Mouse (Mus musculus) layer of hippocampus, postnatal 36 days (tissue): ENCODE measurements around the gene Ccdc58. TPM values are rescaled to one million over a fixed set of nuclear protein-coding genes. Genes with fewer than 3 reads are reported as not detected.
"Not testable (repeated sequence)": the region's sequence is repeated elsewhere in the genome, so short reads cannot be mapped to it uniquely, and the experiment has no call there.

Experiments
- DNase-seq, 2 experiments: peaks; one replicate each; pipeline ENCODE4 v3.0.0; 2022
- total RNA-seq, 2 experiments: library from RNA; stranded (reverse); gene quantifications; 2 replicates each; pipeline ENCODE4 v1.2.3; 2021

Gene Ccdc58
- total RNA-seq, 2 experiments from 2014 or later = 21.3 to 23.9 TPM

- DNase-seq = no peak
Measured at GRCm38 (mm10) chr16:36079916-36080315, 8.4 kb downstream of the Ccdc58 start.

- no peak for DNase-seq
Measured at GRCm38 (mm10) chr16:36087846-36088245, 16.4 kb downstream of the Ccdc58 start.

DNA sequence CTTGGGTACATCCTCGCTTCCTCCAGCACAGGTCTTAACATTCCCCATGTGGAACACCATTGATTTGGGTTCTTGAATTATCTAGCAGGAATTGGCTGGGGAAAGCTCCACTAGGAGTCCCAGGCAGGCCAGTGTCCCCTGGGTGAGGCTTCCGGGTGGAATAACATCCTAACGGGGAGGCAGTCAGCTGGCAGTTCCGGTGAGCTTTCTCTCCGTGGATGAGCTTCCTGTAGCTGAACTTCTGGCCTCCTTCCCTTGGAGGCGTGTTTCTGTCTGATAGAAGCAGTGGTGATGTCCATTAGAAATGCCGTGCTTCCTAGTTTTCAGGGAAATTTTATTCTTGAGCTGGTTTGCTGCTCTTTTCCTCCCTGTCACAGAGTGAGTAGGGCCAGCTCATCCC, 17.6 kb downstream of the Ccdc58 start:
- DNase-seq = no peak

DNA sequence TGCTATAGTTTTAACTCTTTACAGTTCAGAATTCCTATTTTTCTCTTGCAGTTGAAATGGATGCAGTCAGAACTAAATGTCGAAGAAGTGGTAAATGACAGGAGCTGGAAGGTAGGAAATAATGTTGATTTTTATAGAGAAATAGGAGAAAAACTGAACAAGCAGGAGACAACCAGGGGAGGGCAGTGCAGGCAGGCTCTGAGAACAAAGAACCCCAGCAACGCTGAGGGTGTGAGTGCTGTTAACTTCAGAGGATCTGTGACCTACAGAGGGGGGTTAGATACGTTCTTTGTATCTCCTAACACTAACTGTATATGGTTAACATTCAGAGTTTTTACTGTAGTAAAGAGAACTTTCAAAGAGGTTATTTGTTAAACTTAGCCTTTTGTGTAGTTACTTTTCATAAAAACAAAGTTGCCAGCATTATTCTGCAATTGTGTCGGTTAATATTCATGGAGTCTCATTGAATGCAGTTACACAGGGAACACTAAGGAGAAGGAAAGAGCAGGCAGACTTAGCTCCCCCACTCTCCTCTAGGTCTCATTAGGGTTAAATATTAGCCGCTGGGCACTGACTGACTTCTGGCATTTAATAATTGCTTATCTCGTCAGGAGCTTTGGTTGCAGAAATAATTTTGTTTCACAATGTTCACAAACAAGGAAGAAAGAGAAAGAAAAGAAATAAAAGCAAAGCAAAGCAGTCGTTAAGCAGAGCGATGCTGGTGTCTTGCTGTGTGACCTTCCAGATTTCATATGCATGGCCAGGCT, 18.5 kb downstream of the Ccdc58 start:
- DNase-seq = no peak

- DNase-seq = no peak
Measured at GRCm38 (mm10) chr16:36090785-36091509, 19.5 kb downstream of the Ccdc58 start.

DNA sequence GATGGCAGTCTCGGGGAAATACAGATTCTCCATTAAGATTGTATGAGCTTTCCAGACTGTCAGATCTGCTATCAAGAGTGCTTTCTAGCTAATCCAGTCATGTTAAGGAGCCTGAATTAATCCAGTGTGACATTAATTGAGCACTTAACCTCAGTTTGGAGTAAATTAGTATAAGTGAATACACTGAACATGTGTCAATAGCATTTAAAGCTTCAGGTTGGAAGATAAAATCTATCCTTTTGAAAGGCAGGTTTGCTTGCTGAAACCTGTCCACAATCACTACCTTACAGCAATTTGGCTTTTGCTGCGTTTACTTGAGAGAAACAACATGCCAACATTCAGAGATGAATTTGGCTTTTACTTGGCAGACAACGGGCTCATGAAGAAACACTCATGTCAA, 22.6 kb downstream of the Ccdc58 start:
- no peak for DNase-seq

DNA sequence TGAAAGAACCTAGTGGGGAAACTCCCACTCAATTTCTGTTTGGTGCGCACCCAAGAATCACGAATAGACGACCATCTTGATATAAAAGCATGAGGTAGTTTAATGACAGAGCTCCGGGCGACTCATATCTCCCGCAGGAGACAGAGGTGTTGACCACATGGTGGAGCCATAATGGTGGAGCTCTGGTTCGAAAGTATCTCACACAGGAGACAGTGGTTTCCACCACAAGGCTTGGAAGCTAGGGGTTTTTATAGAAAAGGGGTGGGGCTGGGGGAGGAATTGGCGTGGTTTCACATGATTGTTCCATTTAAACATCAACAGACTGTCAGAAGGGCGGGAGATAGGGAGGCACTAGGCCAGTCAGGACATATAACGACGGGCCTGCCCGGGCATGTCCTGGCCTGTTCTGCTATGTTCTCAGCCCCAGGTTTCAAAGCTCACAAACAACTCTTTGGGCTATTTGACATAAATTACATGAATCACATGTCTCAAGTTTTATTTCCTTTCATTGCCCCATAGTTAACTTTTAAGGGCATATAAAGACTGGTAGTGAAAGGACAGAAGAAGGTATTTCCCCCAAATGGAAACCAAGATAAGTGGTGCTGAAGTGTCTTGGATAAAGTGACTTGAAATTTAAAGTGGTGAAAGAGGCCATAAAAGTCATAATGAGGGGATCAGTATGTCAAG, 26.5 kb downstream of the Ccdc58 start:
- not testable (repeated sequence) for DNase-seq

GRCm38 (mm10) chr16:36101526-36101925, 30.0 kb downstream of the Ccdc58 start:
- no peak for DNase-seq

DNA sequence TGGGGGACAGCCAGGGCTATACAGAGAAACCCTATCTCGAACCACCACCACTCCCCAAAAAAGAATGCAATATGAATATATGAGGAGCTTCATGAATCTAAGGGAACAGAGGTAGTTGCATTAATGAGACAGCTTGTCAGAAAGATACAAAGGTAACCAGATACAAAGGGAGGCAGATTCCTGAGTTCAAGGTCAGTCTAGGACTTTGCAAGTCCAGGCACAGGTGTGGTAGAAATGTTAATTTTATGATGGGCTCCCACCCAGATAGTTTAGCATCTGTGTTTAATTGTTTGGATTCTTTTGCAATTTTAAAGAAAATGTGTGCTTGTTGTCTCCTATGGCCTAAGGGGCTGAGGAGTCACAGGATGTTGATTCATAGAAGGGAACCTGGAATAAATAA, 30.7 kb downstream of the Ccdc58 start:
- DNase-seq = no peak

DNA sequence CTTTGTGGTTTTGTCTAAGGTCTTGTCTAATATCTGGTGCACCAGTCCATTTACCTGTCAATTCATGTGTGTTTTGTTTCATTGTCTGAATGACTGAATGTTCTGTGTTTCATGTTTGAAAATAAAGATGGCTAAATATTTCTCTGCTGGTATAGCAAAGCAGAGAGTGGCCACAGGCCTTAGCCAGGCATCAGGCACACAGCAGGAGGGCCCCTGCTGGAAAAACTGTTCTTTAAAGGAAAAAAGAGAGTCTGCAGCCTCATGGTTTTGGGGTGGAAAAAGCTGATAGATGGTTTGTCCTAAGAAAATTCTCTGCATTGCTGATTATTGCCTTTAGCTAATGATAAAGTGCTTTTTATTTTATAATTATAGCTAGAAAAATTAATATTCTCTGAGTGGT, 40.0 kb downstream of the Ccdc58 start:
- DNase-seq = not testable (repeated sequence)

DNA sequence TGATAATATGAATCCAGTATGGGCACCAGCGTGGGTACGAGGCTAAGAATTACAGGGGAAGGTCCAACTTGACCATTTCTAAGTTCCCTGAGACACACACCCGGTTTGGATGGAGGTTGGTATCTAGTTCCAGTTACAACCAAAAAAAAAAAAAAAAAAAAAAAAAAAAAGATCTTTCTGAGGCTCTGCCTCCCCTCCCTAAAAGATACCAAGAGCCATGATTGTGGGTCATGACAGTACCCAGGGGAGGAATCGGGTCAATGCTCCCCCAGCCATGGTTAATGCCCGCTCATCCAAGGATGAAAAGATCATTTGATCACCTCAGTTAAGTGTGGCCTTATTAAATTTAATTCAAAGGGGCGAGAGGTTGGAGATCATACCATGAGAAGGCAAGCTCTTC, 44.3 kb downstream of the Ccdc58 start:
- DNase-seq = not testable (repeated sequence)

DNA sequence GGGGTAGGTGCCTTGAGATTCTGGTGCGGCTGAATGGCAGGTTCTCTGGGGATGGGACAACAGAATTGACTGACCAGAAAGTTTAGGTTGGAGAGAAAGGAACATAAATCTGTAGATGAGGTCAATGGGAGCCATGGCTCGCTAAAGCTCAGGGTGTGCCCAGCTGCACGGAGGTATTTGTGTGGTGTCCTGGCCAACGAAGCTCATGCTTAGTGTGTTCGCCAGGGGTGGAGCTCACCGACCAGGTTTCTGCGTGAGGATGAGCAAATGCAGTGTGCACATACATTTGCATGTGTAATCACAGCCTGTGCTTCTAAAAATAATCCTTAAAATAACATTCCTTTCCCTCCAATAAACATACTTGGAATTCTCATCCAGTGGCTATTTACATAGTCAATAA, 56.6 kb downstream of the Ccdc58 start:
- no peak for DNase-seq

GRCm38 (mm10) chr16:36131141-36131540, 59.7 kb downstream of the Ccdc58 start, which contains the start of gene Csta1:
Csta1 (minus strand) TSS chr16:36131241.
- no peak for DNase-seq

- no peak for DNase-seq
Measured at GRCm38 (mm10) chr16:36138201-36138600, 66.7 kb downstream of the Ccdc58 start.

Other genes starting within 250 kb of the Ccdc58 start
- 1 to 10 TPM; 1.3 to 1.9 TPM for gene Parp14, start 200.1 kb upstream of the Ccdc58 start, total RNA-seq
- gene Parp9, start 133.2 kb upstream of the Ccdc58 start, total RNA-seq = 1 to 10 TPM; 3.2 to 3.3 TPM
- gene Dtx3l, start 132.5 kb upstream of the Ccdc58 start, total RNA-seq = 1 to 10 TPM; 4.3 to 4.4 TPM
- gene Kpna1, start 92.9 kb upstream of the Ccdc58 start, total RNA-seq = 100 to 1,000 TPM; 134 to 153 TPM
- gene Wdr5b, start 30.5 kb upstream of the Ccdc58 start, total RNA-seq = 1 to 10 TPM; 5.4 to 5.8 TPM
- 10 to 100 TPM; 81.1 to 82.7 TPM for gene Fam162a, start 91 bp upstream of the Ccdc58 start, total RNA-seq
- gene Csta1, start 59.6 kb downstream of the Ccdc58 start, total RNA-seq = not detected
- not detected for gene Stfa2l1, start 85.1 kb downstream of the Ccdc58 start, total RNA-seq
- not detected for gene Gm5483, start 112.5 kb downstream of the Ccdc58 start, total RNA-seq
- gene Gm5416, start 138.7 kb downstream of the Ccdc58 start, total RNA-seq = not detected
- not detected for gene 2010005H15Rik, start 149.8 kb downstream of the Ccdc58 start, total RNA-seq
- gene Stfa1, start 205.3 kb downstream of the Ccdc58 start, total RNA-seq = not detected